Mouse (Mus musculus): ENCODE measurements around the gene Gtse1.

- TF ChIP-seq POLR2A (IDR thresholded peaks at IDR 0.05; ENCODE audit: borderline replicate concordance, low read depth, low read length) (no peak), CTCF (IDR thresholded peaks at IDR 0.05; ENCODE audit: low read depth, low read length) (no peak)
Observed at GRCm38 (mm10) chr15:85822011-85822359, 37.6 kb upstream of the Gtse1 start.
